Mouse (Mus musculus) myocyte (in vitro differentiated cells): ENCODE measurements around the gene Pld3. TPM values are rescaled to one million over a fixed set of nuclear protein-coding genes. Genes with fewer than 3 reads are reported as not detected.

ENCODE experiments used
- H3K27me3 ChIP-seq: one replicate; pipeline ENCODE4 v1.6.1; 2011; ENCODE audit not compliant: control insufficient read depth, insufficient read depth, insufficient read length
- H3K36me3 ChIP-seq: one replicate; pipeline ENCODE4 v1.6.1; 2011; ENCODE audit not compliant: control insufficient read depth, insufficient read depth
- H3K4me2 ChIP-seq: one replicate; pipeline ENCODE4 v1.6.1; 2011; ENCODE audit warnings: low read depth, control low read depth
- H3K4me3 ChIP-seq: one replicate; pipeline ENCODE4 v1.5.1; 2011; ENCODE audit warnings: mild to moderate bottlenecking, control low read depth, moderate library complexity
- H3K79me2 ChIP-seq: one replicate; pipeline ENCODE4 v1.6.1; 2011; ENCODE audit not compliant: control insufficient read depth, insufficient read depth
- H3ac ChIP-seq: one replicate; pipeline ENCODE4 v1.6.1; 2011; ENCODE audit not compliant: control insufficient read depth, insufficient read length
- CEBPB ChIP-seq: IDR thresholded peaks from 2 replicates; pipeline ENCODE4 v1.6.1; 2011; ENCODE audit warnings: mild to moderate bottlenecking, moderate library complexity; ENCODE audit not compliant: poor library complexity, insufficient read depth, severe bottlenecking
- E2F4 ChIP-seq: IDR thresholded peaks from one replicate; pipeline ENCODE4 v1.6.1; 2011; ENCODE audit warnings: mild to moderate bottlenecking, control low read depth, moderate library complexity; ENCODE audit not compliant: insufficient read depth
- MAX ChIP-seq: IDR thresholded peaks from one replicate; pipeline ENCODE4 v1.6.1; 2011; ENCODE audit warnings: low read depth, mild to moderate bottlenecking, control low read depth
- MYOD1 ChIP-seq, 3 experiments: IDR thresholded peaks; one replicate each; pipeline ENCODE4 v1.6.1; 2011; ENCODE audit warnings: control low read depth in 2 of 3, low read depth in 2 of 3, mild to moderate bottlenecking in 2 of 3, moderate library complexity in 1 of 3; ENCODE audit not compliant: insufficient read length in 2 of 3, control insufficient read depth in 1 of 3
- MYOG ChIP-seq, 3 experiments: IDR thresholded peaks; one replicate each; pipeline ENCODE4 v1.6.1; 2011; ENCODE audit warnings: control low read depth in 2 of 3, low read depth in 2 of 3, mild to moderate bottlenecking in 2 of 3; ENCODE audit not compliant: insufficient read length in 2 of 3, control insufficient read depth in 1 of 3, insufficient read depth in 1 of 3
- POLR2A ChIP-seq: IDR thresholded peaks from one replicate; pipeline ENCODE4 v1.6.1; 2011; ENCODE audit warnings: low read depth, mild to moderate bottlenecking, control low read depth, moderate library complexity; ENCODE audit not compliant: insufficient read length
- POLR2AphosphoS2 ChIP-seq: IDR thresholded peaks from one replicate; pipeline ENCODE4 v1.6.1; 2011; ENCODE audit warnings: low read depth, control low read depth; ENCODE audit not compliant: insufficient read length
- REST ChIP-seq: IDR thresholded peaks from one replicate; pipeline ENCODE4 v1.6.1; 2011; ENCODE audit warnings: mild to moderate bottlenecking, control low read depth, moderate library complexity; ENCODE audit not compliant: insufficient read depth, insufficient read length
- SRF ChIP-seq: IDR thresholded peaks from one replicate; pipeline ENCODE4 v1.6.1; 2011; ENCODE audit warnings: low read depth; ENCODE audit not compliant: control insufficient read depth, insufficient read length
- TCF12 ChIP-seq: IDR thresholded peaks from one replicate; pipeline ENCODE4 v1.6.1; 2011; ENCODE audit warnings: mild to moderate bottlenecking, control low read depth; ENCODE audit not compliant: poor library complexity, insufficient read depth, severe bottlenecking
- TCF3 ChIP-seq: IDR thresholded peaks from one replicate; pipeline ENCODE4 v1.6.1; 2011; ENCODE audit warnings: low read depth, control low read depth; ENCODE audit not compliant: insufficient read length
- USF1 ChIP-seq: IDR thresholded peaks from one replicate; pipeline ENCODE4 v1.6.1; 2011; ENCODE audit warnings: low read depth, mild to moderate bottlenecking, control low read depth, moderate library complexity
- polyA plus RNA-seq: library from polyadenylated mRNA; unstranded; fragments of >200 nt; fragmentation: generic; extraction: Trizol; gene quantifications from one replicate; pipeline ENCODE4 v1.2.1, GENCODE M21; 2012; ENCODE audit warnings: missing spikeins

The Pld3 gene
- polyA plus RNA-seq, 1 experiment = 132 TPM

DNA sequence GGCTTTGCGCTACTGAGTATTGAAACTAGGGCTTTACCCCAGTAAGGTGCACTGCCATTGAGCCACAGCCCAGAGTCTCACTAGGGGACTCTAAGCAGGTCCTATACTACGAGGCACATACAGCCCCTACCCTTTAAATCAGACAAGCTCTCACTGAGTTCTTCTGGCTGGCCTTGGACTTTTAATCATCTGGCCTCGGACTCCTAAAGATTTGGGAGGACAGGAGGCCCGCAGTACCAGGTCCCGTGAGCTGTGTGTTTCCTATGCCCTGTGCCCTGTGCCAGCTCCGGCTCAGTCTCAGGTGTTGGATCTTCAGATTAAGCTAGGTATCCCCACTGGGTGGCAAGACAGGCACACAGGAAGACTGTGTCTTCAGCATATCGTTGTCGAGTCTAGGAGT is 15.0 kb downstream of the Pld3 start:
- Histone ChIP-seq H3K4me3 (no peak overlapping the region), H3K4me2 (no peak overlapping the region), H3K36me3 (peaks cover 8% of the 10 kb centered on the region), H3K79me2 (no peaks in the 10 kb centered on the region), H3ac (no peak overlapping the region), H3K27me3 (no peaks in the 10 kb centered on the region)
- no peak for TF ChIP-seq MAX
- no peak for TF ChIP-seq REST
- no peak for TF ChIP-seq USF1
- no peak for TF ChIP-seq TCF12
- no peak for TF ChIP-seq SRF
- no peak for TF ChIP-seq MYOD1 (IDR thresholded peaks at IDR 0.05; ENCODE audit: control insufficient read depth in 1 of 3, insufficient read length in 2 of 3, low read depth in 2 of 3)
- no peak for TF ChIP-seq CEBPB

GRCm38 (mm10) chr7:27536618-27537017 is 16.4 kb downstream of the Pld3 start:
- H3ac ChIP-seq = no peak overlapping the region
- H3K27me3 ChIP-seq = no peaks in the 10 kb centered on the region
- no peak overlapping the region for H3K4me3 ChIP-seq
- no peak overlapping the region for H3K4me2 ChIP-seq
- TF ChIP-seq TCF12 (no peak), MAX (no peak), USF1 (no peak), REST (no peak), POLR2AphosphoS2 (no peak), TCF3 (no peak), CEBPB (no peak), MYOG (IDR thresholded peaks at IDR 0.05; ENCODE audit: control insufficient read depth in 1 of 3, insufficient read depth in 1 of 3, insufficient read length in 2 of 3, low read depth in 2 of 3) (no peak), SRF (no peak), E2F4 (no peak)
- no peaks in the 10 kb centered on the region for H3K79me2 ChIP-seq
- H3K36me3 ChIP-seq = peaks cover 8% of the 10 kb centered on the region

DNA sequence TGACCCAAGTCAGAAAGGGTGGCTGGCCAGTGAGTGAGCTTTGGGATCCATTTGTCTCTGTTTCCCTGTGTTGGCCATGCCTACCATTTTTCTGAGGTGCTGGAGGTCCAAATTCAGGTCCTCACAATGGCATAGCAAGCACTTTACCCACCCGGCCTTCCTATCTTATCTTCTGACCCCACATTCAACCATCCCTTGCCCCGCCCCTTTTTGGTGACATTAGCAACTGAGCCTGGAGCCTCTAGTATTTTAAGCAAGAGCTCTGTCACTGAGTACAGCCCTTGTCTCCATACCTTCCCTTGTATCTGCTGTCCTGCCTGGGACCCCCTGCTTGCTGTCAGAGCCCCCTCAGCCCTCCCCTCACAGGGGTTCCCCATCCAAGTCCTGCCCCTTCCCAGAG is 17.6 kb downstream of the Pld3 start:
- no peak overlapping the region for H3K4me3 ChIP-seq
- no peaks in the 10 kb centered on the region for H3K27me3 ChIP-seq
- TF ChIP-seq E2F4 (no peak), MYOG (IDR thresholded peaks at IDR 0.05; ENCODE audit: control insufficient read depth in 1 of 3, insufficient read depth in 1 of 3, insufficient read length in 2 of 3, low read depth in 2 of 3) (no peak), POLR2A (no peak), TCF3 (no peak), MYOD1 (IDR thresholded peaks at IDR 0.05; ENCODE audit: control insufficient read depth in 1 of 3, insufficient read length in 2 of 3, low read depth in 2 of 3) (no peak), USF1 (no peak), POLR2AphosphoS2 (no peak), REST (no peak), MAX (no peak), CEBPB (no peak), SRF (no peak), TCF12 (no peak)
- H3K79me2 ChIP-seq = no peaks in the 10 kb centered on the region
- no peak overlapping the region for H3ac ChIP-seq
- H3K36me3 ChIP-seq = peaks cover 8% of the 10 kb centered on the region
- no peak overlapping the region for H3K4me2 ChIP-seq

DNA sequence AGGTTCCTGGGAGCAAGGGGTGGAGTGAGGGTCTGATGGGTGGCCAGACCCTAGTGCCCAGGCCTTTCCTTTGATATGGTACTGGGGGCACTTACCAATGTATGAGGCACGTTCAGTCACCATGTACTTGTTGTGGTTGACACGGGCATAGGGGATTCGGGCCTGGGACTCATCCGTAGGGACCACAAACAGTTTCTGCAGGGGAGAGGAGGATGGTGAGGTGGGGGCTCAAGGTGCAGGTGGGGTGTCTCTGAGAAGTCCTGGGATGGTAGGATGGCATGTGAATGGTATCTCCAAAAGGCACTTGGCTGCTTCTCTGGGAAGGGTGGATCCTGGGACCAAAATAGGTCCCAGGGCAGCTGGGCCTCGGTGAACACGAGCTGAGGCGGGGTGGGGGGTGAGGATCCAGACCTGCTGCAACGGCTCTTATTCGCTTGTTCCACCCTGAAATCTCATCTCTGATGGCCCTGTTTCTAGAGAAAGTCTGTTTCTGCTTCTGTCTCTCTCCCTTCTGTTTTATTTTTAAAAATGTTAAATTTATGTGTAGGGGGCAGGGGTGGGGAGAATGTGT is 20.5 kb downstream of the Pld3 start:
- no peak overlapping the region for H3K4me3 ChIP-seq
- H3K4me2 ChIP-seq = no peak overlapping the region
- H3K79me2 ChIP-seq = no peaks in the 10 kb centered on the region
- no peaks in the 10 kb centered on the region for H3K27me3 ChIP-seq
- H3K36me3 ChIP-seq = peaks cover 8% of the 10 kb centered on the region
- H3ac ChIP-seq = no peak overlapping the region
- TF ChIP-seq MYOD1 (IDR thresholded peaks at IDR 0.05; ENCODE audit: control insufficient read depth in 1 of 3, insufficient read length in 2 of 3, low read depth in 2 of 3) = peak in 1 of 3 experiments; percentile 50
- TF ChIP-seq MYOG (IDR thresholded peaks at IDR 0.05; ENCODE audit: control insufficient read depth in 1 of 3, insufficient read depth in 1 of 3, insufficient read length in 2 of 3, low read depth in 2 of 3) = peak in 1 of 3 experiments; percentile 59
- no peak for TF ChIP-seq MAX

DNA sequence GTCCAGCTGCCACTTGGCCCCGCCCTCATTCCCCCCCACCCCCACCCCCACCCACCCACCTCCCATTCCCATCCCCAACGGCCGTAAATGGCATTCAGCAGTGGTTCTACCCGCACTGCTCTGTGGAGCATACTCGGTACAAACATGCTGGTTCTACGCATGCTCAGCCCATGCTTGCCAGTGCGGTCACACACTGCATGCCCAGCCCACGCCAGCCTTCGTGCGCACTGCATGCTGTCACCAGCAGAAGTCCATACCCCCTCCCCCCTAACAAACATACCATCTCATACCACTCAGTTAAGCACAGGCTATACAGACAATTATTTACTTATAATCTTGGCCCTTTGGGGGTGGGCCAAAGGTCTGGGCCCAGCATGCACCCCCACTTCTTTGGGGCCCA is 21.3 kb downstream of the Pld3 start:
- no peaks in the 10 kb centered on the region for H3K27me3 ChIP-seq
- peak overlapping the region; percentile 6 for H3K4me2 ChIP-seq
- no peak for TF ChIP-seq MYOG (IDR thresholded peaks at IDR 0.05; ENCODE audit: control insufficient read depth in 1 of 3, insufficient read depth in 1 of 3, insufficient read length in 2 of 3, low read depth in 2 of 3)
- no peak for TF ChIP-seq MAX
- TF ChIP-seq SRF = no peak
- no peak for TF ChIP-seq TCF3
- TF ChIP-seq REST = no peak
- no peak for TF ChIP-seq USF1
- TF ChIP-seq POLR2A = no peak
- no peak for TF ChIP-seq MYOD1 (IDR thresholded peaks at IDR 0.05; ENCODE audit: control insufficient read depth in 1 of 3, insufficient read length in 2 of 3, low read depth in 2 of 3)
- no peak for TF ChIP-seq E2F4
- TF ChIP-seq POLR2AphosphoS2 = no peak
- H3ac ChIP-seq = no peak overlapping the region
- no peak overlapping the region for H3K4me3 ChIP-seq
- peaks cover 8% of the 10 kb centered on the region for H3K36me3 ChIP-seq
- no peaks in the 10 kb centered on the region for H3K79me2 ChIP-seq
